Mouse (Mus musculus): Measurements from ENCODE around the gene Myh15. TPM values are rescaled to one million over a fixed set of nuclear protein-coding genes. Genes with fewer than 3 reads are reported as not detected.

Myh15 gene
- not detected in 2 replicates for polyA plus RNA-seq (2014; fragmentation: Nextera tagmentation; extraction: Ambion mirVana)

- no peaks in the 10 kb centered on the region for H3K36me3 ChIP-seq (ENCODE audit: control insufficient read depth, insufficient read depth, low read length)
- no peak within 1 kb of the TSS for H3K27ac ChIP-seq (ENCODE audit: low read depth, low read length)
- no peak within 1 kb of the TSS for H3K4me2 ChIP-seq
- no peaks in the 10 kb centered on the region for H3K4me1 ChIP-seq (ENCODE audit: control insufficient read depth, insufficient read depth, low read length)
- no peak within 1 kb of the TSS for H3K4me3 ChIP-seq (ENCODE audit: low read depth, low read length)
- H3K27me3 ChIP-seq (ENCODE audit: control insufficient read depth, insufficient read depth, low read length), result no peaks in the 10 kb centered on the region
- no peak for ATAC-seq (replicated peaks; ENCODE audit: insufficient number of reproducible peaks, low FRiP score, low TSS enrichment)
- H3K9me3 ChIP-seq (replicated peaks; ENCODE audit: control insufficient read depth, low read length), result no peaks in the 10 kb centered on the region
- 87% methylated on average over 1 of the region's 1 CpGs for WGBS (ENCODE audit: insufficient replicate concordance)
- H3K9ac ChIP-seq (ENCODE audit: low read depth, low read length), result no peak within 1 kb of the TSS
These were observed at the start of gene Myh15 for GRCm38 (mm10) chr16:49057186-49057585. Gene Myh15 (plus strand): TSS chr16:49057486.

GRCm38 (mm10) chr16:49016620-49017332 lies 40.5 kb upstream of the Myh15 start:
- WGBS (ENCODE audit: insufficient replicate concordance), result 83% methylated on average over 5 of the region's 5 CpGs
- Histone ChIP-seq H3K9ac (ENCODE audit: low read depth, low read length) (no peak overlapping the region), H3K4me2 (no peak overlapping the region), H3K36me3 (ENCODE audit: control insufficient read depth, insufficient read depth, low read length) (peaks cover 6% of the 10 kb centered on the region), H3K4me3 (ENCODE audit: low read depth, low read length) (no peak overlapping the region), H3K27ac (ENCODE audit: low read depth, low read length) (no peak overlapping the region), H3K27me3 (ENCODE audit: control insufficient read depth, insufficient read depth, low read length) (no peaks in the 10 kb centered on the region), H3K9me3 (replicated peaks; ENCODE audit: control insufficient read depth, low read length) (no peaks in the 10 kb centered on the region), H3K4me1 (ENCODE audit: control insufficient read depth, insufficient read depth, low read length) (no peaks in the 10 kb centered on the region)
- no peak for ATAC-seq (replicated peaks; ENCODE audit: insufficient number of reproducible peaks, low FRiP score, low TSS enrichment)

GRCm38 (mm10) chr16:49035852-49036251 lies 21.4 kb upstream of the Myh15 start:
- H3K9ac ChIP-seq (ENCODE audit: low read depth, low read length), result no peak overlapping the region
- ATAC-seq (replicated peaks; ENCODE audit: insufficient number of reproducible peaks, low FRiP score, low TSS enrichment), result no peak
- WGBS (ENCODE audit: insufficient replicate concordance), result 73% methylated on average over 4 of the region's 4 CpGs
- no peaks in the 10 kb centered on the region for H3K9me3 ChIP-seq (replicated peaks; ENCODE audit: control insufficient read depth, low read length)
- H3K4me2 ChIP-seq, result no peak overlapping the region
- H3K4me3 ChIP-seq (ENCODE audit: low read depth, low read length), result no peak overlapping the region
- no peaks in the 10 kb centered on the region for H3K4me1 ChIP-seq (ENCODE audit: control insufficient read depth, insufficient read depth, low read length)
- no peaks in the 10 kb centered on the region for H3K27me3 ChIP-seq (ENCODE audit: control insufficient read depth, insufficient read depth, low read length)
- no peaks in the 10 kb centered on the region for H3K36me3 ChIP-seq (ENCODE audit: control insufficient read depth, insufficient read depth, low read length)
- H3K27ac ChIP-seq (ENCODE audit: low read depth, low read length), result no peak overlapping the region

GRCm38 (mm10) chr16:49037771-49038170 lies 19.5 kb upstream of the Myh15 start:
- Histone ChIP-seq H3K36me3 (ENCODE audit: control insufficient read depth, insufficient read depth, low read length) (no peaks in the 10 kb centered on the region), H3K9me3 (replicated peaks; ENCODE audit: control insufficient read depth, low read length) (no peaks in the 10 kb centered on the region), H3K27me3 (ENCODE audit: control insufficient read depth, insufficient read depth, low read length) (no peaks in the 10 kb centered on the region), H3K9ac (ENCODE audit: low read depth, low read length) (no peak overlapping the region), H3K4me3 (ENCODE audit: low read depth, low read length) (no peak overlapping the region), H3K27ac (ENCODE audit: low read depth, low read length) (no peak overlapping the region), H3K4me2 (no peak overlapping the region), H3K4me1 (ENCODE audit: control insufficient read depth, insufficient read depth, low read length) (no peaks in the 10 kb centered on the region)
- 69% methylated on average over 4 of the region's 4 CpGs for WGBS (ENCODE audit: insufficient replicate concordance)
- no peak for ATAC-seq (replicated peaks; ENCODE audit: insufficient number of reproducible peaks, low FRiP score, low TSS enrichment)

- H3K27me3 ChIP-seq (ENCODE audit: control insufficient read depth, insufficient read depth, low read length), result no peaks in the 10 kb centered on the region
- no peak for ATAC-seq (replicated peaks; ENCODE audit: insufficient number of reproducible peaks, low FRiP score, low TSS enrichment)
- no peaks in the 10 kb centered on the region for H3K4me1 ChIP-seq (ENCODE audit: control insufficient read depth, insufficient read depth, low read length)
- H3K27ac ChIP-seq (ENCODE audit: low read depth, low read length), result no peak overlapping the region
- no peaks in the 10 kb centered on the region for H3K36me3 ChIP-seq (ENCODE audit: control insufficient read depth, insufficient read depth, low read length)
- H3K4me2 ChIP-seq, result no peak overlapping the region
- no peaks in the 10 kb centered on the region for H3K9me3 ChIP-seq (replicated peaks; ENCODE audit: control insufficient read depth, low read length)
- no peak overlapping the region for H3K9ac ChIP-seq (ENCODE audit: low read depth, low read length)
- WGBS (ENCODE audit: insufficient replicate concordance), result 73% methylated on average over 3 of the region's 3 CpGs
- no peak overlapping the region for H3K4me3 ChIP-seq (ENCODE audit: low read depth, low read length)
These were observed 16.6 kb upstream of the Myh15 start for GRCm38 (mm10) chr16:49040554-49041221.

- no peaks in the 10 kb centered on the region for H3K9me3 ChIP-seq (replicated peaks; ENCODE audit: control insufficient read depth, low read length)
- H3K4me1 ChIP-seq (ENCODE audit: control insufficient read depth, insufficient read depth, low read length), result no peaks in the 10 kb centered on the region
- no peak for ATAC-seq (replicated peaks; ENCODE audit: insufficient number of reproducible peaks, low FRiP score, low TSS enrichment)
- H3K36me3 ChIP-seq (ENCODE audit: control insufficient read depth, insufficient read depth, low read length), result no peaks in the 10 kb centered on the region
- H3K27me3 ChIP-seq (ENCODE audit: control insufficient read depth, insufficient read depth, low read length), result no peaks in the 10 kb centered on the region
- no peak overlapping the region for H3K4me2 ChIP-seq
- no peak overlapping the region for H3K4me3 ChIP-seq (ENCODE audit: low read depth, low read length)
- no peak overlapping the region for H3K9ac ChIP-seq (ENCODE audit: low read depth, low read length)
- no peak overlapping the region for H3K27ac ChIP-seq (ENCODE audit: low read depth, low read length)
These were observed 8.1 kb upstream of the Myh15 start for GRCm38 (mm10) chr16:49049214-49049613.

GRCm38 (mm10) chr16:49069256-49069963 lies 12.1 kb downstream of the Myh15 start:
- Histone ChIP-seq H3K9me3 (replicated peaks; ENCODE audit: control insufficient read depth, low read length) (no peaks in the 10 kb centered on the region), H3K36me3 (ENCODE audit: control insufficient read depth, insufficient read depth, low read length) (no peaks in the 10 kb centered on the region), H3K4me3 (ENCODE audit: low read depth, low read length) (no peak overlapping the region), H3K9ac (ENCODE audit: low read depth, low read length) (no peak overlapping the region), H3K27ac (ENCODE audit: low read depth, low read length) (no peak overlapping the region), H3K4me2 (no peak overlapping the region), H3K27me3 (ENCODE audit: control insufficient read depth, insufficient read depth, low read length) (no peaks in the 10 kb centered on the region), H3K4me1 (ENCODE audit: control insufficient read depth, insufficient read depth, low read length) (no peaks in the 10 kb centered on the region)
- ATAC-seq (replicated peaks; ENCODE audit: insufficient number of reproducible peaks, low FRiP score, low TSS enrichment), result no peak
- WGBS (ENCODE audit: insufficient replicate concordance), result 72% methylated on average over 5 of the region's 5 CpGs

GRCm38 (mm10) chr16:49071316-49071715 lies 14.0 kb downstream of the Myh15 start:
- ATAC-seq (replicated peaks; ENCODE audit: insufficient number of reproducible peaks, low FRiP score, low TSS enrichment), result no peak
- no peak overlapping the region for H3K9ac ChIP-seq (ENCODE audit: low read depth, low read length)
- H3K4me1 ChIP-seq (ENCODE audit: control insufficient read depth, insufficient read depth, low read length), result no peaks in the 10 kb centered on the region
- H3K36me3 ChIP-seq (ENCODE audit: control insufficient read depth, insufficient read depth, low read length), result no peaks in the 10 kb centered on the region
- H3K27me3 ChIP-seq (ENCODE audit: control insufficient read depth, insufficient read depth, low read length), result no peaks in the 10 kb centered on the region
- no peak overlapping the region for H3K27ac ChIP-seq (ENCODE audit: low read depth, low read length)
- WGBS (ENCODE audit: insufficient replicate concordance), result 70% methylated on average over 3 of the region's 3 CpGs
- no peak overlapping the region for H3K4me3 ChIP-seq (ENCODE audit: low read depth, low read length)
- no peaks in the 10 kb centered on the region for H3K9me3 ChIP-seq (replicated peaks; ENCODE audit: control insufficient read depth, low read length)
- no peak overlapping the region for H3K4me2 ChIP-seq

Measured in heart, embryonic 11.5 days (tissue).